Mouse (Mus musculus): ENCODE data around the gene Gm14137.

Gm14137 gene

DNA sequence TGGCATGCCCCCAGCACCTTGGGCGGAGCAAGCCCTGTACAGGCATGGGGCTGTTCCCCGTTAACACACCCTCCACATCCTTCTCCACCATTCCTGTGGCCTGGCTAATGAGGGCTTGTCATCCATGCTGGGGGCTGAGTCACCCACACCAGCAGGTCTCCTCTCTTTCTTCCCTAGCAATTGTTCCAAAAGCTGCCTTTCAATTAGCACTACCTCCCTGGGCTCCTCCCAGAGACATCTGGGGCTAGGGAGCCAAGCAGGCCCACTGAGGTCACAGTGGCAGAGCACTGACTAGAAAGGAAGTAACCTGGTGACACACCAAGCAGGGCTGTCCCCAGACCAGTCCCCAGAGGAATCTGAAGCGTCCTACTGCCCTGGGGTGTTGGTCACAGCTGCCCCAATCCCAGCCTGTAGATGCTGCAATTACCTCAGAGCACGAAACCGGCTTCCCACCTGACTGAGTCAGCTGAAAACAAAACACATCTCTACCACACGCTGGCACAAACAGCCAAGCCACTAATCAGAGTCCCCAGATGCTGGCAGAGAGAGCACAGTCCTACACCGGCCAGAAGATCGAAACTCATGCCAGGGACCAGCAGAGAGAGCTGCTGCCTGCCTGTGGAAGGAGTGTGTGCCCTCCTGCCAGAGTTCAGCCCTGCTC lies at the start of gene Gm14137:
Gene Gm14137, plus strand, starts transcription at position 519 of the 661 bp plus-strand sequence.
- CTCF ChIA-PET, result no interaction called here

DNA sequence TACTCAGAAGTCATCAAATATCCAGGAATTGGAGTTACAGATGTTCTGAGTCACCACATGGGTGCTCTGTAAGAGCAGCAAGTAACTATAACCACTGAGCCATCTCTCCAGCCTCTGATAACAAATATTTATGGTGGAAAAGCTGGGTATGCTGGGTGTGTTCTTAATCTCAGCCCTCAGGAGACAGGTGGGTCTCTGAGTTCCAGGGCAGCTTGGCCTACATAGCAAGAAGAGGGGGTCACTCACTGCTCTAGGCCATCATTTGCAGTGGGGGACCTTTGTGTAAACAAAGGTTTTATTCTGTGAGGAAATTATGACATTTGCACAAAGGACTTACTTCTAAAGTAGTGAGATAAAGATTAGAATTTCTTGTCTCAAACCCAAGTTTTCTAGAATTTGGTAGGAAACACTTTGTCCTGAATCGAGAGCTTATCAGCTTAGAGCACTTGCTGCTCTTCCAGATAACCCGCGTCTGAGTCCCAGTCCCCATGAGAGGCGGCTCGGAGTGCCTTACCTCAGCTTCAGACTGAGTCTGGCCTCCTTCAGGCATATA lies 37.9 kb upstream of the Gm14137 start:
- CTCF ChIA-PET, result no interaction called here

DNA sequence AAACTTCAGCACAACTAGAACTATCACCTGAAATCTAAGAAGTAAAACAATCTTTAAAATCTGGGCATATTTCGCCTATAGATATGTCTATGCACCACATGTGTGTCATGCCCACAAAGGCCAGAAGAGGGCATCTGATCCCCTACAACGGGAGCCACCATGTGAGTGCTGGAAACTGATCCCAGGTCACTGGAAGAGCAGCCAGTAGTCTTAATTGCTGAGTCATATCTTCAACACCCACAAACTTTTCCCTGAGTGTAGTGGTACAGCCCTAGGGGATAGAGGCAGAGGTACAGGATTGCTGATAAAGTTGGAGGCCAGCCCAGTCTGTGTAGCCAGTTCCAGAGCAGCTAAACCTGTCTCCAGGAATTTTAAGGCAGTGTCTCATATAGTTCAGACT lies 29.1 kb upstream of the Gm14137 start:
- CTCF ChIA-PET, result interaction anchor here (0.6 kb wide), 1 partner anchor 164 kb away, joined by 5 read pairs; no protein-coding TSS in a partner anchor

DNA sequence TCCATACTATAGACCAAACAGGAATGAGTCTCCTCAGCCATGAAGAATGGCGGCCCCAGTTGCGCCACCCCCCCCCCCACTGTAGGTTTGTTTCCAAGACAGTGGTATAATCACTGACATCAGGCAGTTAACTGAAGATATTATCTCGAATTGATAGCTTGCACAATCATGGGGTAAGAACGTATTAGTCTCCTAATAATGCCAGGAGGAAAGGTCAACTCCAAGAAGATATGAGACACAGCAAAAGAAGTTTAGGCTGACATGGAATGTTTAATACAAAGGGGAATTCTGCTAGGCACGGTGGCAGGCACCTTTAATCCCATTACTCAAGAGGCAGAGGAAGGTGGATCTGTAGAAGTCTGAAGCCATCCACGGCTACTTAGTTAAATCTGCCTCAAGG lies 27.9 kb upstream of the Gm14137 start:
- CTCF ChIA-PET, result interaction anchor here (0.8 kb wide), 1 partner anchor 9 kb away, joined by 13 read pairs; no protein-coding TSS in a partner anchor

DNA sequence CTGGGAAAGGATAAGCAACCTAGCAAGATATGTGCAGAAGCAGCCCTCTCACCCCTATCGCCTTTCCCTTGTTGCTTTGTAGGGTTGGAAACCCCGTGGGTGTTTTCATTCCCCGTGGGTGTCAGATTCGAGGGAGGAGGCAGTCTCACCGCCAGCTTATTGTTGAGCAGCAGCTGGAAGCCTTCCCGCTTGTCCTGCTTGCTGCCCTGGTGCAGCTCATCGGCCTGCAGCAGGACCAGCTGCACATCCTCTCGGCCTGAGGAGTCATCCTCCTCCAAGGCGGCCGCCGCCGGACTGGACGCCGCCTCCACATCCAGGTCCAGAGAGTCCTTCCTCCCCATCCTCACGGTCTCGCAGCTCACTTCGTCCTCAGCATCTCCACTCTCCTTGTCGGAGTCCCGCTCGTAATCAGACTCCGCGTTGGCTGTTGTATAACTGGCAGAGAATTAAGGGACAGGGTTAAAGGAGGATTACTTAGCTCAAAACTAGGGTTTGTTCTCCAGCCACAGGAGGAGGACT lies 27.1 kb upstream of the Gm14137 start:
- CTCF ChIA-PET, result interaction anchor here (0.8 kb wide), 1 partner anchor 9 kb away, joined by 13 read pairs; no protein-coding TSS in a partner anchor

DNA sequence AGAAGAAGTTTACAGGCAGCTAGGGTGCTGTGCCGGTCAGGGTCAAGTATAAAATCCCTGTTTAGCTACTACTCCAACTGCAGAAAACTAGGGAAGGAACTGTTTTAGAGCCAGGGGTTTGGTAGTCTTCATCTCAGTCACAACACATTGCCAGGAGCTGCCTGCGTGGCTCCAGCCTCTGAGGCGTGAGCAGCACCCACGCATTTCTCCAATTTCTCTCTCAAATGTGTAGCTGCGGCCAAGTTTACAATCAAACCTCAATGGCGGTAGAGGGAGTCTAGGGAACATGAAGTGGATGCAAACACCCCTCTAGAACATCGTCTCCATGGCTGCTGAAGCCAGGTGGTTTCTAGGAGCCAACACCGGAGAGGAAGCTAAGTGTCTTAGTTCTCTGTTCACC lies 26.5 kb upstream of the Gm14137 start:
- CTCF ChIA-PET, result interaction anchor here (0.6 kb wide), 1 partner anchor 43 kb away, joined by 4 read pairs; no protein-coding TSS in a partner anchor

DNA sequence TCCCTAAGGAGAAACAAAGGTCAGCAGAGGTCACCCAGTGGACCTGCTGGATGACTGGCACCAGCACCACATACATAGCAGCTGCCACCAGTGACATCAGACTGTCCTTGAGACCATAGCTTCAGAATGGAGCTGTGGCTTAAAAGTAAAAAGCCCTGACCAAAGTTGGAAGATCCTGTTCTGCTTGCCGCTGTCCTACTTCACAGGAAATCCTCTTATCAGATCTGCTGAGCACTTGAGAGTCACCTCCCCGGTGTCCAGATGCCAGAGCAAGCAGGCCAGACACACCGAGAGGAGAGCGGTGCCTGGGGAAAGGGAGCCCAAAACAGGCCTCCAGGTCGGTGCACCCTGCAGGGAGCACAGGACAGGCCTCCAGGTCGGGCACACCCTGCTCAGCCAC lies 22.1 kb upstream of the Gm14137 start:
- CTCF ChIA-PET, result interaction anchor here (0.5 to 0.6 kb wide), 2 partner anchors 11 to 172 kb away, joined by 3 to 4 read pairs; no protein-coding TSS in a partner anchor

DNA sequence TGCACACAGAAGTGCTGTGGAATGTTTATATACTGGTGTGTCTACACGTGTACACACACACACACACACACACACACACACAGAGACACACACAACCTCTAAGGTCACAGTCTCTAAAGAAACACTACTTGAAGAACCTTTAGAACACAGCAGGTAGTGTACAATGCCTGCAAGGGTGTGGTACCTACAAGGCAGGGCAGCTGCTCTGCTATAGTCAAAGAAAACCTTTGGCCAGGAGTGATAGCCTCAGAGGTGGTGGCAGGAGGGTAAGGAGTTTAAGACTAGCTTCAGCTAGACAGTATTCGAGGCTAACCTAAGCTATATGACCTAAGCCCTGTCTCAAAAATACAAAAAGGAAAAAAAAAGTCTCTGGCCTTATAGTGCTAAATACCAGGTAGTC lies 19.6 kb upstream of the Gm14137 start:
- CTCF ChIA-PET, result interaction anchor here (0.6 kb wide), 1 partner anchor 165 kb away, joined by 3 read pairs; no protein-coding TSS in a partner anchor

DNA sequence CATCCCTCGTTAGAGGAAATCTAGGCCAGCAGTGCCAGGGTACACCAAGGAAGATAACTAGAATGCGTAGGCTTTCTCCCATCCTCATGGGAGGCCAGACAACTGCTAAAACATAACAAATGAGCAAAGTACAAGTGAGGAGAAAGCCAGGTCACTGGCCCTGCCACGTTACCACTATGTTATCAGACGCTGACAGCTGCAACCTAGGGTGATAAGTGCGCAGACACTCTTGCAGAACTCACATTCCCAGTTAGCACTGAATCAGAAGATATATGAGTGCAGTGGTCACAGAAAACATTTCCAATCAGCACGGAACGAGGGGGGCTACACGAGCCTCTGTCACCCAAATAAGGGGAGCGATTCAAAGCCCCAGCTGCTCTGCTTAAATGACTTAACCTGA lies 18.9 kb upstream of the Gm14137 start:
- CTCF ChIA-PET, result interaction anchor here (0.8 kb wide), 1 partner anchor 8 kb away, joined by 13 read pairs; no protein-coding TSS in a partner anchor

DNA sequence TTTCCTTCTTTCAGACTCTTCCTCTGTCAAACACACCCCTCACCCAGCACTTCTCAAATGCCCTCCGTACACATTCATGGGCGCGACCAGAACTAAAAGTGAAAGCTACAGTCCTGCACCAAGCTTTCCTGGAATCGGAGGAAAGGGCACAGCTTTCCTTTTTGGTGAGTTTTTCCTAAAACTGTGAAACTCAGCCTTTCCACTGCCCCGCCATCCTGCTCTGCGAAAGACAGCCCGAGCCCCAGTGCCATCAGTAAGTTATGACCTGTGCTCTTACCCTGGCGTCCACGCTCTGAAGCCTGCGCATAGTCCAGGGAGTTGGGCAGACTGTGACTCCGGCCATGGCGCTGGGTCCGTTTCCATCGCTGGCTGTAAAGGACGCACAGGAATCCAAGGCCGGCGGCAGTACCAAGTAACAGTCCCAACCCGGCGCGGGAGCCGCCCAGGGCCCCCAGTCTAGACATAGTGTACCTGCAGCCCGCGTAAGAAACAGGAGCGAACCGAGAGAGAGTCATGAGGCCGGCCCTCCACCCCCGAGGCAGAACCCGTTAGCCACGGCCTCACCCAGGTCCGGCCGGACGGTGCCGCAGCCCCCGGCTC lies 18.1 kb upstream of the Gm14137 start:
- CTCF ChIA-PET, result interaction anchor here (0.8 kb wide), 1 partner anchor 9 kb away, joined by 13 read pairs; no protein-coding TSS in a partner anchor

DNA sequence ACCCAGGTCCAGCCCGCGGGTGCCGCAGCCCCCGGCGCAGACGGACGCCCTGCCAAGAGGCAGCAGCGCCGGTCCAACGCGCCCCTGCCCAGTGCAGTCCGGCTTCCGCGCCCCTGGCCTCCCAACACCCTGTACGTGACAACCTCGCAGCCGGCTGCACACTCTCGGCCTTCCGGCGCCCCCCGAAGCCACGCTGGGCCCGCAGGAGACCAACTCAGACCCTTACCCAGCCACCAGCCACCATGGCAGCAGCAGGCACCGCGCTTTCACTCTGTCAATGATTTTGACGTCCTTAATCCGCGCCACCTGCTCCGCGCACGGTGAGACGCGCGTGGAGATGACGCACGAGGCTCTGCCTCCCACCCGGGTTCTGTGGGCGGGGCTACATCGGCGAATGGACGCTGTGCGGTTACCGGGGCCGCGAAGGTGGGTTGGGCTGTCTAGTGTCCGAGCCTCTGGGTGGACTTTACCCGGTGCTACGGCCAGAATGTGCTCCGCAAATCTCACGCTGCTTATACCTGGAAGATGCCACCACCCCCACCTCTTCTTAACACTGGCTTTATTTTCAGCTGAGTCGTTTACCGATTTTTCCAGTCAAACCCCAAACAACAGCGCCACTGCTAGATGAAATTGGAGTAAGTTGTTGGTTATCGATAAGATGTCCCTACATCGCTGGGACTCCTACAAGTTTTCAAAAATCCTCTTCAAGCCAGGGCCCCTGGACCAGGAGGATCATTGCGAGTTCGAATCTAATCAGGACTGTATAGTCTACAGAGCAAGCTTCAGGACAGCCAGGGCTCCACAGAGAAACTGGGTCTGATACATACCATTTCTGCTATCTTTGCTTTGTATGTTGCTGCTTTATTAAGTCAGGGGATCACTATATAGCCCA lies 17.4 kb upstream of the Gm14137 start, which contains the start of gene Rmdn3:
Gene Rmdn3, minus strand, starts transcription at position 354 of the 892 bp plus-strand sequence.
- CTCF ChIA-PET, result interaction anchor here (1.1 kb wide), 1 partner anchor 32 kb away, joined by 3 read pairs; no protein-coding TSS in a partner anchor

DNA sequence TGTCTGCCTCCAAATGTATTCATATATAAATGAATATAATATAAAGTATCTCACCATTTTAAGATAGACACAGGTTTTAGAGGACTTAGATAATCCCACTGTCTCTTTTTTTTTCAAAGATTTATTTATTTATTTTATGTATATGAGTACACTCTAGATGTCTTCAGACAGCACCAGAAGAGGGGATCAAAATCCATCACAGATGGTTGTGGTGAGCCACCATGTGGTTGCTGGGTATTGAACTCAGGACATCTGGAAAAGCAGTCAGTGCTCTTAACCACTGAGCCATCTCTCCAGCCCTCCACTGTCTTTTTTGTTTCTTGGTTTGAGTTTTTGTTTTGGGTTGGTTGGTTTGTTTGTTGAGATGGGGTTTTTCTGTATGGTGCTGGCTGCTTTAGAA lies 16.5 kb upstream of the Gm14137 start:
- CTCF ChIA-PET, result interaction anchor here (0.7 to 1.1 kb wide), 2 partner anchors 13 to 31 kb away, joined by 3 read pairs; no protein-coding TSS in a partner anchor

DNA sequence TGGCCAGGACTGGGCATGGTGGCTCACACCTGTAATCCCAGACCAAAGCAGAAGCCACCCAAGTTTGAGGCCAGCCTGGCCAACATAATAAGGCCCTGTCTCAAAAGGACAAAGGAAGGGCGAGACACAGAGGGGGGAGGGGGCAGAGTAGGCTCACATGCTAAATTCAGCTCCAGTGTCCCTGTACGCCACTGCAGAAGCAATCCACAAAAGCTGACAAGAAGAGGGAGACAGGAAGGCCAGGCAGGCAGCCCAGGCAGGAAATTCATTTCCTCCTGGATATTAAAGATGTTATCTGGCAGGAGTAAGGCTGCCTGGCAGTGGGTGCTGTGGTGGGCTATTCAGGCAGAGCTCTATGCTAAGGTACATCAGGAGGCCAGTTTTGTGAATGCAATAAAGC lies 13.1 kb upstream of the Gm14137 start:
- CTCF ChIA-PET, result no interaction called here

DNA sequence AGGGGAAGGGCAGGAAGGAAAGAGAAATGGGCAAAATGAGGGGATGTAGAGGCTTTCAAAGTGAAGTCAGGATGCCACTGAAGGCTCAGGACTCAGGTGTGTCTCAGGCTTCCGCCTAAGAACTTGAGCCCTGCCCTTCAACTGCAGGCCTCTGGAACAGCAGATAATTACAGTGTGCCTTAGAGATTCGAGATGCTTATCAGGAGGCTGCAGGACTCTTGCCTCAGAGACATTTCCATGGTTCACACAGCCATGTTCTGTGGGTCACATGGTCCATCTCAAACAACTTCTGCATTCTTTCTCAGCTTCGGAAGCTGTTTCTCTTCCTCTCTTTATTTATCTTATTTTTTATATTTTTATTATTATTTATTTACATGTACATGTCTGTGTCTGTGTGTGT lies 11.2 kb upstream of the Gm14137 start:
- CTCF ChIA-PET, result no interaction called here

DNA sequence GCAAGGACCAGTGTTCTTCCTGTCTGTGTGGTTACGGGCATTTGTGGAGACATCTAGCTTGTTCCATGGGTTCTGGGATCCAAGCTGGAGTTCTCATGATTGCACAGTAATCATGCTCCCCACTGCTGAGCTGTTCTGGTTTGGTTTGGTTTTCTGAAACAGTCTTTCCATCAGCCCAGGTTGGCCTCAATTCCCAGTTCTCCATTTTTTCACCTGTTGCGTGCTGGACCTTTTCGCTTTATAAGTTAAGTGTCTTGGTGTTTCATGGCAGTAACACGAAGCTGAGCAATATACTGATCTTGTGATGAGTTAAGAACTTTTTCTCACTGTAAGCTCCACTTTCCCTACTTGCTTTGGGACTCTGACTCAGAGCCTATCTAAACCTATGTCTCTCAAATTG lies 10.3 kb upstream of the Gm14137 start:
- CTCF ChIA-PET, result no interaction called here

DNA sequence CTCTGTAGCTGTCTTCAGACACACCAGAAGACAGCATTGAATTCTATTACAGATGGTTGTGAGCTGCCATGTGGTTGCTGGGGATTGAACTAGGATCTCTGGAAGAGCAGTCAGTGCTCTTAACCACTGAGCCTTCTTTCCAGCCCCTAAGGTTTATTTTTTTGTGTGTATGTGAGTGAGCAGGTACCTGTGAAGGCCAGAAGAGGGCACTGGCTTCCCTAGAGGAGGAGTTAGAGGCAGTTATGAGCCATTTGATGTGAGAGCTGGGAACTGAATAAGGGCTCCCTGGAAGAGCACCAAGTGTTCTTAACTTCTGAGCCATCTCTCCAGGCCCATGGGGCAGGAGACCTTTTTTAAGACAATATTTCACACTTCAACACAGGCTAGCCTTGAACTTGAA lies 8.9 kb upstream of the Gm14137 start:
- CTCF ChIA-PET, result no interaction called here

DNA sequence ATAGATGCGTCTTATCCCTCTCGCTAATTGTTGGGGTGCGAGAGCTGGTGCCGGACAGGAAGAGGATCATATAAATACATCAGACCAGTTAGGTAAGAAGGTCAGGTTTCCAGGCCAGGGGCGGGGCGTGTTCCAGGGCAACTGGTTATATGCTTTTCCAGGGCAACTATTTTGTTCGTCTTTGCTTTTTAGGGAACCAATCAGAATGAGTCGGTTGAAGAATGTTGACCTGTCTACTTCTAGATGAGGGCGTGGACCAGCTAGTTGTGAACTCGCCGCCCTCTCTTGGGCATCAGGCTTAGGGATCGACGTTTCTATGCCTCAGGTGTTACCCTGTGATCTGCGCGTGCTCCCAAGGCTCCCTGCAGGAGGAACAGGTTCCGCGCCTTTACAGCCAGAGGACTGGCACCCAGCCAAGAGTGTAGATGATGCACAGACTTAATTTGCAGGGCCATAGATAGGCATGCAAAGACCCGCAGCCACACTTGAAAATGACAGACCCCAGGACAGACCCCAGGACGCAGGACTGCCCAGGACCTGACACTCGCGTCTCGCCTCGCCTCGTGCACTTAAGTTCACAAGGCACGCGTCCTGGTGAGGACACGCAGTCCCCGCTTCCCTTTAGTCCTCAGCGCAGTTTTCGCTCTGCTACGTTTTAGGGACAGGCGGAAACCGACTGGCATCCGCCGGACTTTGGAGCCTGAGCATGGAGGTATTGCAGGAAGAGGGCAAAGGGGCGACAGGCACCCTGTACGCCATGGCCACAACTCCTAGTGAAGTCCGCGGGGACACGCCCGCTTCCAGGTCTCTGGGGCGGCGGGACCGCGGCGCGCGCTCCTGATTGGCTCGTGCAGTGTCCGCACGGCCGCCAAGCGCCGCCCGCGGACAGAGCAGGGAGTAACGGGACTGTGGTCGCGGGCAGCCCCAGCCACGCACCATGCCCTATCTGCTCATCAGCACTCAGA lies 7.1 kb upstream of the Gm14137 start, which contains the start of gene Gchfr:
Gene Gchfr, plus strand, starts transcription at position 873 of the 965 bp plus-strand sequence.
- CTCF ChIA-PET, result interaction anchor here (0.7 to 1.2 kb wide), 3 partner anchors 14 to 128 kb away, joined by 4 to 13 read pairs (median 8); no protein-coding TSS in a partner anchor

DNA sequence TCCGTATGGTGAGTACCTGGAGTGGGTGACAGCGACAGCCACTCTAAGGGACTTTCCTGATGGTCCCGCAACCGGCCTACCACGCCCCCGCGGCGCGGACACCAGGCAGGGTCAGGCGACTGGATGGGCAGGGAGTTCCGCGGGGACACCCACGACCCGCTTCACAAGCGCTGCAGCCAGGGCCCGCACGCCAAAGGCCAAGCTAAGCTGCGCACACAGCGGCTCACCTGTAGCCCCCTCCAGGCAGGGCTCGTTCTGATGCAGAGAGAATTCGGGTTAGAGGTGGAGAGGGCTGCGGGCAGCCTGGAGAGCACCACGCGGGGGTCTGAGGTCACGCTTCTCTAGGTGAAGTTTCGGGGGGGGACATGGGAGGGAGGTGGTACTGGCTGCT lies 6.4 kb upstream of the Gm14137 start:
- CTCF ChIA-PET, result no interaction called here

DNA sequence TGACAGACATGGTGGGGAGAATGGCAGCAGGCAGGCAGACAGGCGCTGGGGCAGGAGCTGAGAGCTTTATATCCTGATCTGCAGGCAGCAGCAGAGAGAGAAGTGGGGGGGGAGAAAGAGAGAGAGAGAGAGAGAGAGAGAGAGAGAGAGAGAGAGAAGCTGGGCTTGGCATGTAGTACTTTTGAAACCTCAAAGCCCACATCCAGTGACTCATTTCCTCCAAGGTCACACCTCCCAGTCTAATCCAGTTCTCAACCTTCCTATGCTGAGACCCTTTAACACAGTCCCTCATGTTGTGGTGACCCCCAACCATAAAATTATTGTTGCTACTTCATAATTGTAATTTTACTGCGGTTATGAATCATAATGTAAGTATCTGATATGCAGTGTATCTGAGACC lies 4.0 kb upstream of the Gm14137 start:
- CTCF ChIA-PET, result no interaction called here

DNA sequence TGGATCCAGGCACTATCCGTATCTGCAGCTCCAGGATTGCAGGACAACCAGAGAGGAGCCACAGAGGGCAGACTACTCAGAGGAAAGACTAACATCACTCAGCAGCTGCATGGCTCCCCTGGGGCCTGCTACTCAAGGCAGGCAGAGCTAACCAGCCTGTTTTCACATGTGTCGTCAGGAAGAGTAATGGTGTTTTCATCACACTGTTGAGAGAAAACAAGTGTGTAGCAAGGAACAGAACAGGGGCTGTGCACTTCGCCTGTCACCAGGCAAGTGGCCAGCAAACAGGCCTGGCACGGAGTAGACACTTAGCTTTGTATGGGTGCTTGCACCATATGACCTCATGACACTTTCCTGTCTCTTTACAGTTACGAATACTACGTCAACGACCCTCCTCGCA lies 2.7 kb upstream of the Gm14137 start:
- CTCF ChIA-PET, result no interaction called here

Measured in spleen, embryonic (tissue).